In genomic region chr17:65750301-65750700, GRCm38 (mm10) we compare ENCODE assay signal across 13 mouse cellular contexts. TPM values are rescaled to one million over a fixed set of nuclear protein-coding genes. Genes with fewer than 3 reads are reported as not detected.
DNase-seq lines count a peak whose midpoint lies in the region; ATAC-seq and TF ChIP-seq lines count a peak whose summit lies in the region.
"Had no signal": no experiment of that assay in that cellular context is flagged by ENCODE, and none has a peak within 500 bp of the region (broad histone marks: within the 10 kb centered on the region; RNA-seq: fewer than 3 reads in every experiment).

No protein-coding gene starts in this region.

- no peak for DNase-seq in cerebellum, adult 2 months
- DNase-seq in left cerebral cortex, adult 2 months (ENCODE audit: extremely low spot score in 1 of 2, low spot score in 2 of 2) = no peak
- no peak for DNase-seq in left cerebral cortex, adult 9 months (ENCODE audit: low spot score in 2 of 2)
- DNase-seq in 3T3-L1 (ENCODE audit: low read depth, low spot score) = peak; percentile 57
- DNase-seq in c-Kit-negative CD71-positive TER-119-positive erythroid progenitor cells, embryonic 14.5 days (ENCODE audit: low read depth, low spot score) = peak; percentile 11
- DNase-seq in left cerebral cortex, postnatal 4 days = no peak
- no peak for DNase-seq in frontal cortex, postnatal 10 days (ENCODE audit: low spot score in 2 of 2)
- DNase-seq: heart, adult 18-20 months; right cerebral cortex, postnatal 25 days had no signal

- no peak for TF ChIP-seq POLR2A in cerebellum, adult 2 months (IDR thresholded peaks at IDR 0.05; ENCODE audit: borderline replicate concordance, insufficient read depth, low read length)

- TF ChIP-seq CTCF in cerebellum, adult 2 months (IDR thresholded peaks at IDR 0.05; ENCODE audit: borderline replicate concordance, insufficient read depth, low read depth, low read length) = 0 out of 2 replicates have a peak, but pooled peaks have one; percentile 20
- TF ChIP-seq CTCF in left cerebral cortex, adult 2 months (IDR thresholded peaks at IDR 0.05) = peak; percentile 41

- H3K4me1 ChIP-seq in cerebellum, adult 2 months (ENCODE audit: control insufficient read depth, insufficient read depth, low read length) = no peaks in the 10 kb centered on the region
- H3K4me1 ChIP-seq: hindbrain, embryonic 15.5 days; limb, embryonic 13.5 days had no signal

- H3K27me3 ChIP-seq in cerebellum, adult 2 months (ENCODE audit: control insufficient read depth, insufficient read depth, low read length) = no peaks in the 10 kb centered on the region
- H3K27me3 ChIP-seq: forebrain, embryonic 12.5 days; hindbrain, embryonic 15.5 days; limb, embryonic 13.5 days had no signal

- no peak overlapping the region for H3K27ac ChIP-seq in cerebellum, adult 2 months (ENCODE audit: insufficient read depth, low read length)
- no peak overlapping the region for H3K27ac ChIP-seq in left cerebral cortex, adult 2 months
- H3K27ac ChIP-seq: forebrain, embryonic 12.5 days; hindbrain, embryonic 15.5 days; limb, embryonic 13.5 days had no signal

- no peak overlapping the region for H3K4me3 ChIP-seq in cerebellum, adult 2 months (replicated peaks; ENCODE audit: insufficient read depth, low read depth, low read length)
- H3K4me3 ChIP-seq in left cerebral cortex, adult 2 months = no peak overlapping the region
- H3K4me3 ChIP-seq: forebrain, embryonic 12.5 days; hindbrain, embryonic 15.5 days; limb, embryonic 13.5 days had no signal

- intact Hi-C loops in left cerebral cortex, adult 2 months (cut with DNase I) = no loop called here
- intact Hi-C loops in left cerebral cortex, postnatal 4 days (cut with DNase I) = no loop called here

- ATAC-seq in cerebellum, adult (ENCODE audit: insufficient number of reproducible peaks, low FRiP score, low TSS enrichment) = no peak

RNA-seq across cellular contexts. Expression of gene Rab31, which starts 22.3 kb away (rescaled TPM):
- polyA plus RNA-seq in cerebellum, adult 2 months (2012; rRNA removed) = 71.4 and 79.7 TPM in 2 replicates
- 10 to 100 TPM; 53.6 to 54.7 TPM for total RNA-seq in left cerebral cortex, adult 2 months (2021)
- 10 to 100 TPM; 83.1 to 96.3 TPM for total RNA-seq in left cerebral cortex, postnatal 4 days (2021)

RNA-seq across cellular contexts. Expression of gene Ppp4r1, which starts 32.1 kb away (rescaled TPM):
- polyA plus RNA-seq in cerebellum, adult 2 months (2012; rRNA removed) = 71.5 and 72.9 TPM in 2 replicates
- 10 to 100 TPM; 46.5 to 52.5 TPM for total RNA-seq in left cerebral cortex, adult 2 months (2021)
- total RNA-seq in left cerebral cortex, postnatal 4 days (2021) = 10 to 100 TPM; 80.6 to 86.3 TPM

Comparison
In these comparisons a context has a peak if more than half of its experiments do, and no peak if none do; other contexts are left out.
1. DNase-seq: peak in 3T3-L1 (single experiment) and c-Kit-negative CD71-positive TER-119-positive erythroid progenitor cells, embryonic 14.5 days (single experiment); none in cerebellum, adult 2 months (0 of 2), left cerebral cortex, adult 2 months (0 of 2), left cerebral cortex, adult 9 months (0 of 2), left cerebral cortex, postnatal 4 days (single experiment) and frontal cortex, postnatal 10 days (0 of 2).